ENCODE assay signal across 18 mouse cellular contexts in the genomic region with DNA sequence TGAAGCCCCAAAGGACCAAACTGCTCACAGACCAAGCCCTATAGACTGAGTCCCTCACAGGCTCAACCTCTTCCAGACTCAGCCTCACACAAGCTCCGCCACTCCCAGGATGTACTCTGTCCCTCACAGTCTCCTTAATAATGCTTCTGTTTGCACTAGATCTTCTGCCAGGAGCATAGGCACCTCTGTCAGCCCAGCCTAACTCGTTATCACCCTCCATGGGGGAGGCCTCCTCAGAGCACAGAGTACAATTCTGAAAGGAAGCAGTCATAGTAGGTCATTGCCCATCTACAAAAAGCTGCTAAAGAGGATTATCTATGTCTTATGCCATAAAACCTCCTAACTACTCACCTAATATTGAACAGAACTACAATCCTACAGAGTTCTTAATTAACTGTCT.
"Had no signal": no experiment of that assay in that cellular context is flagged by ENCODE, and none has a peak within 500 bp of the region (broad histone marks: within the 10 kb centered on the region; RNA-seq: fewer than 3 reads in every experiment).

No protein-coding gene starts in this region.

- H3K4me3 ChIP-seq: liver, embryonic 13.5 days; liver, embryonic 15.5 days; lung, embryonic 15.5 days; megakaryocyte, embryonic 14.5 days; midbrain, embryonic 12.5 days; neural tube, embryonic 12.5 days; stomach, embryonic 15.5 days had no signal

- H3K4me2 ChIP-seq: liver, embryonic 13.5 days; liver, embryonic 15.5 days; lung, embryonic 15.5 days; midbrain, embryonic 12.5 days; neural tube, embryonic 12.5 days; stomach, embryonic 15.5 days had no signal

- H3K9me3 ChIP-seq: liver, embryonic 13.5 days; liver, embryonic 15.5 days; lung, embryonic 15.5 days; megakaryocyte, embryonic 14.5 days; midbrain, embryonic 12.5 days; neural tube, embryonic 12.5 days; stomach, embryonic 15.5 days had no signal

- DNase-seq: liver, embryonic 13.5 days; liver, postnatal 0 days; lung, adult 2 months; lung, postnatal 14 days; lung, postnatal 36 days; right cerebral cortex, postnatal 14 days; thymus, adult 2 months; thymus, postnatal 25 days; thymus, postnatal 4 days had no signal

- ATAC-seq: liver, postnatal 0 days; lung, postnatal 0 days had no signal

- H3K36me3 ChIP-seq: liver, embryonic 13.5 days; liver, embryonic 15.5 days; lung, embryonic 15.5 days; midbrain, embryonic 12.5 days; neural tube, embryonic 12.5 days; stomach, embryonic 15.5 days had no signal

- H3K27me3 ChIP-seq: liver, embryonic 13.5 days; liver, embryonic 15.5 days; lung, embryonic 15.5 days; megakaryocyte, embryonic 14.5 days; midbrain, embryonic 12.5 days; neural tube, embryonic 12.5 days; stomach, embryonic 15.5 days had no signal

- H3K4me1 ChIP-seq: liver, embryonic 13.5 days; liver, embryonic 15.5 days; lung, embryonic 15.5 days; megakaryocyte, embryonic 14.5 days; midbrain, embryonic 12.5 days; neural tube, embryonic 12.5 days; stomach, embryonic 15.5 days had no signal

- H3K27ac ChIP-seq: liver, embryonic 13.5 days; liver, embryonic 15.5 days; lung, embryonic 15.5 days; macrophage; midbrain, embryonic 12.5 days; neural tube, embryonic 12.5 days; stomach, embryonic 15.5 days; stomach, postnatal 0 days had no signal

- H3K9ac ChIP-seq: liver, embryonic 13.5 days; liver, embryonic 15.5 days; liver, postnatal 0 days; lung, embryonic 15.5 days; midbrain, embryonic 12.5 days; neural tube, embryonic 12.5 days; stomach, embryonic 15.5 days had no signal
